Mouse (Mus musculus): ENCODE results near the gene Retsat. TPM values are rescaled to one million over a fixed set of nuclear protein-coding genes. Genes with fewer than 3 reads are reported as not detected.

The Retsat gene
- polyA plus RNA-seq, 1 experiment from 2014 or later = 5.9 TPM

DNA sequence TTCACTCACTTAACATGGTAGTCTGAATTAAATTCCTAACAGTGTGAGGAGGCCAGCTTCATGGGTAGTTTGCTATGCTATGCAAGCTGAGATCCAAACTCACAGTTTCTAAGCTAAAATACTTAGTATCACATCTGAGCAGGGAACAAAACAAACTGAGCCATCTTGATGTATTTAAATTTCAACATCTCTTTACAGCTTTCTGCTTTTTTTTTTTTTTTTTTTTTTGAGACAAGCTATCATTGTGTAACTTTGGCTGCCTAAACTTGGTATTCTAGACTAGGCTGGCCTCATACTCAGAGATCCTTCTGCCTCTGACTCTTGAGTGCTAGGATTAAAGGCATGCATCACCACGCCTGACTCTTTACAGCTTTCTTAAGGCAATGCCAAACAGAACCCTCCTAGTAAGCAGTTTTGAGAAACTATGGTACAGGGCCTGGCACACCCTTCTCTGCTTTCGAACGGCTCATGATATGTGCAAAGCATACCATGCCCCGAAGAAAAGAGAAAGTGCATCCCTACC is 10.4 kb downstream of the Retsat start:
- H3K36me3 ChIP-seq (ENCODE audit: control insufficient read depth, insufficient read depth, low read length) = peaks cover 24% of the 10 kb centered on the region
- no peak for ATAC-seq
- WGBS = 93% methylated on average over 4 of the region's 4 CpGs
- H3K27me3 ChIP-seq (ENCODE audit: control insufficient read depth, insufficient read depth, low read depth, low read length) = no peaks in the 10 kb centered on the region
- no peak overlapping the region for H3K27ac ChIP-seq (ENCODE audit: low read length)
- H3K4me2 ChIP-seq (ENCODE audit: low read length) = no peak overlapping the region
- H3K9ac ChIP-seq (ENCODE audit: low read depth, low read length) = no peak overlapping the region
- peaks cover under 1% of the 10 kb centered on the region; the same call in 1 of the 2 replicates for H3K4me1 ChIP-seq (ENCODE audit: control insufficient read depth, insufficient read depth, low read length)
- no peaks in the 10 kb centered on the region for H3K9me3 ChIP-seq (replicated peaks; ENCODE audit: control insufficient read depth, low read length, poor library complexity, severe bottlenecking)
- H3K4me3 ChIP-seq (ENCODE audit: low read depth, low read length) = no peak overlapping the region

- no peaks in the 10 kb centered on the region for H3K9me3 ChIP-seq (replicated peaks; ENCODE audit: control insufficient read depth, low read length, poor library complexity, severe bottlenecking)
Observed at GRCm38 (mm10) chr6:72610261-72610660, 12.0 kb downstream of the Retsat start.

DNA sequence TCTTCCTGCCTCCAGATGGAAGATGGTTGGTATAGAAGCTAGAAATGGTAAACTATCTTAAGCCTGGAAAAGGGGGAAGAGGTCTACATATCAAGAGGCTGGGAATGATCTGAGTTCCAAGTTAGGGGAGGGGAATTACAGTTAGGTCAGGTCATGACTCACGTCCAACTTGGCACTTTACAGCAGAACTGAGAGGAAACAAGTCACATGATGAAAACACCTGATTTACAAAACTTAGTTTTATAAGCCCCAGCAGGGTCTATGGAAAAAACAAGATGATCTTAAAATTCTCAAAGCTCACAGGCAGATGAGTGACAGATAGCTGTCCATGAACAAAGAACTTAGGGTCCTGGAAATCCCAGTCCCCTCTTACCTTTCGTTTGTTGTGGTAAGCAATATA is 16.9 kb downstream of the Retsat start:
- ATAC-seq = no peak
- Histone ChIP-seq H3K4me3 (ENCODE audit: low read depth, low read length) (peak overlapping the region; percentile 82), H3K9ac (ENCODE audit: low read depth, low read length) (0 out of 2 replicates have a peak overlapping the region, but pooled peaks have one; percentile 25), H3K9me3 (replicated peaks; ENCODE audit: control insufficient read depth, low read length, poor library complexity, severe bottlenecking) (no peaks in the 10 kb centered on the region), H3K4me1 (ENCODE audit: control insufficient read depth, insufficient read depth, low read length) (peaks cover 28% of the 10 kb centered on the region), H3K36me3 (ENCODE audit: control insufficient read depth, insufficient read depth, low read length) (peaks cover 12% of the 10 kb centered on the region), H3K4me2 (ENCODE audit: low read length) (peak overlapping the region; percentile 88), H3K27me3 (ENCODE audit: control insufficient read depth, insufficient read depth, low read depth, low read length) (no peaks in the 10 kb centered on the region), H3K27ac (ENCODE audit: low read length) (no peak overlapping the region)
- 72% methylated on average over 2 of the region's 2 CpGs for WGBS

More at GRCm38 (mm10) chr6:72610261-72610660, 12.0 kb downstream of the Retsat start:
- Histone ChIP-seq H3K36me3 (ENCODE audit: control insufficient read depth, insufficient read depth, low read length) (peaks cover 22% of the 10 kb centered on the region), H3K27ac (ENCODE audit: low read length) (no peak overlapping the region), H3K4me3 (ENCODE audit: low read depth, low read length) (no peak overlapping the region), H3K9ac (ENCODE audit: low read depth, low read length) (no peak overlapping the region), H3K4me2 (ENCODE audit: low read length) (no peak overlapping the region), H3K4me1 (ENCODE audit: control insufficient read depth, insufficient read depth, low read length) (peaks cover 16% of the 10 kb centered on the region), H3K27me3 (ENCODE audit: control insufficient read depth, insufficient read depth, low read depth, low read length) (no peaks in the 10 kb centered on the region)
- no peak for ATAC-seq
- 84% methylated on average over 4 of the region's 4 CpGs for WGBS

DNA sequence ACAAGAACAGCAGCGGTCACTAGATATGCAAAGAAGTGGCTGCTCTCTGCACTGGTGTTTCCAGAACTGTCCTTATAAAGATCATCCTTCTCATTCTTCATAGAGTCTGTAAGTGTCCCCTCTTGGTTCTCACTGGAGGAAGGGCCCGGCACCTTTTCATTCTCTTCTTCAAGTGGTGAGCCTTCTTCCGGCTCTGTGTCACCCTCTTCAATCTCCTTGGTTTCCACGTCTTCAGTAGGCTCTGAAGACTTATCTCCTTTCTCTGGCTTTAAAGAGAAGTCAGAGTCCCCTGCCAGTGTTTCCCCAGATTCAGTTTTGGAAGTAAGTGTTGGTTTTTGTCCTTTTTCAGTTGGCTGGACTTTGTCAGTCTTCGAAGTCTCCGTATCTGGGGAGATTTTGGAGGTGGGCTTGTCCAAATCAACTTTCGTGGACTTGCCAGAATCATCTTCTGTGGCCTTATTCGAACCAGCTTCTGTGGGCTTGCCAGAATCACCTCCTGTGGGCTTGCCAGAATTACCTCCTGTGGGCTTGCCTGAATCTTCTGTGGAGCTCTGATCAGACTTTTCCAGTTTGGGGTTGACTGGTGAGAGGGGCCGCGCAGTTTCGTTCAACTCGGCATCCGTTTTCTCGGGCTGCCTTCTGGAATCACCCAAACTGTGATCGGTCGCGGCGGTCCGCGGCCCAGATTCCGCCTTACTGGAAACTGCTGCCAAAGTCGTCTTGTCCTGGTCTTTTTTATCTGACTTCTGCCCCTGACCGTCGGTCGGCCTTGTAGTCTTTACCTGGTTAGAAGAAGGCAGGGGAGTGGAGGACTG is 17.5 kb downstream of the Retsat start:
- Histone ChIP-seq H3K36me3 (ENCODE audit: control insufficient read depth, insufficient read depth, low read length) (peaks cover 12% of the 10 kb centered on the region), H3K9me3 (replicated peaks; ENCODE audit: control insufficient read depth, low read length, poor library complexity, severe bottlenecking) (no peaks in the 10 kb centered on the region), H3K4me1 (ENCODE audit: control insufficient read depth, insufficient read depth, low read length) (peaks cover 28% of the 10 kb centered on the region), H3K4me2 (ENCODE audit: low read length) (peak overlapping the region; percentile 88), H3K4me3 (ENCODE audit: low read depth, low read length) (peak overlapping the region; percentile 82), H3K27me3 (ENCODE audit: control insufficient read depth, insufficient read depth, low read depth, low read length) (no peaks in the 10 kb centered on the region), H3K9ac (ENCODE audit: low read depth, low read length) (peak overlapping the region; percentile 77), H3K27ac (ENCODE audit: low read length) (no peak overlapping the region)
- ATAC-seq = peak; percentile 22
- 32% methylated on average over 25 of the region's 25 CpGs for WGBS

- Histone ChIP-seq H3K9ac (ENCODE audit: low read depth, low read length) (peak within 1 kb of the TSS; percentile 80), H3K9me3 (replicated peaks; ENCODE audit: control insufficient read depth, low read length, poor library complexity, severe bottlenecking) (no peaks in the 10 kb centered on the region), H3K4me1 (ENCODE audit: control insufficient read depth, insufficient read depth, low read length) (peaks cover 28% of the 10 kb centered on the region), H3K27ac (ENCODE audit: low read length) (peak within 1 kb of the TSS; percentile 91), H3K27me3 (ENCODE audit: control insufficient read depth, insufficient read depth, low read depth, low read length) (no peaks in the 10 kb centered on the region), H3K36me3 (ENCODE audit: control insufficient read depth, insufficient read depth, low read length) (peaks cover 5% of the 10 kb centered on the region; the same call in 1 of the 2 replicates), H3K4me2 (ENCODE audit: low read length) (peak within 1 kb of the TSS; percentile 88), H3K4me3 (ENCODE audit: low read depth, low read length) (peak within 1 kb of the TSS; percentile 82)
- peak; percentile 98 for ATAC-seq
- under 1% methylated on average over 41 of the region's 41 CpGs for WGBS
Observed at GRCm38 (mm10) chr6:72616643-72617288, 18.5 kb downstream of the Retsat start, which contains the start of gene Tgoln1. Tgoln1 (minus strand) TSS chr6:72617000.

DNA sequence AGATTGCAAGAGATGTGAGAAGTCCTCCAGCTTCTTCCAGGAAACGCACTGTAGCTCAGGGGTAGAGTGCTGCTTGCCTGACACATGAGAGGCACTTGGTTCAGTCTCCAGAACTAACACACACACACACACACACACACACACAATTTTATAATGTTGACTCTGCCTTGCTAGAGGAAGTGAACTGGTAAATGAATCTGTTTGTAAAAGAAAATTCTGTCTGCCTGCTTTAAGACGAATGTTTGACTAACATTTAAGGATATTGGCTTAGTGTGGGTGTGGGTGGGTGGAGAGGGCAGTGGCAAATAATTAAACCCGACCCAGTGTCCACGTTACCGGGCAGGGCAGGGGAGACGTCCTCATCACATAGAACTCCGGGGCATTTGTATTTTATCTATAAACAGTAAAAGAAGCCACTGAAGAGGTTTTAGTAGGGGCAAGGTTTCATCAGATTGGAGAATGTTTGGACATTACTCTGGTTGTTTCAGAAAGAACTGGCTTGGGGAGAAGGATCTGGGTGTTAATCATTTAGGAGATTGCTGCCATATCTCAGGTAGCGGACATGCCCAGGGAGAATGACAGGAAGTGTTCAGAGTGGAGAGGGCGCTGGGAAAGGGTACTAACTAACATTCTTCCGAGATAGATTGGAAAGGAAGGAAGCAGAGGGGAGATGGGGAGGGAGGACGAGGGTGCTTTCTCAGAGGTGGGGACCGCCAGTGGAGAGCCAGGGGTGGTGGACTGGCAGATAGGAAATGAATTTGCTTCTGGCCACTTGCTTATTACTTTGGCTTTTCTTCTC is 21.7 kb downstream of the Retsat start:
- peaks cover 16% of the 10 kb centered on the region for H3K4me1 ChIP-seq (ENCODE audit: control insufficient read depth, insufficient read depth, low read length)
- H3K9me3 ChIP-seq (replicated peaks; ENCODE audit: control insufficient read depth, low read length, poor library complexity, severe bottlenecking) = no peaks in the 10 kb centered on the region
- H3K36me3 ChIP-seq (ENCODE audit: control insufficient read depth, insufficient read depth, low read length) = no peaks in the 10 kb centered on the region
- 64% methylated on average over 12 of the region's 12 CpGs for WGBS
- no peak overlapping the region for H3K9ac ChIP-seq (ENCODE audit: low read depth, low read length)
- no peaks in the 10 kb centered on the region for H3K27me3 ChIP-seq (ENCODE audit: control insufficient read depth, insufficient read depth, low read depth, low read length)
- no peak overlapping the region for H3K4me2 ChIP-seq (ENCODE audit: low read length)
- no peak overlapping the region for H3K27ac ChIP-seq (ENCODE audit: low read length)
- no peak for ATAC-seq
- H3K4me3 ChIP-seq (ENCODE audit: low read depth, low read length) = no peak overlapping the region

DNA sequence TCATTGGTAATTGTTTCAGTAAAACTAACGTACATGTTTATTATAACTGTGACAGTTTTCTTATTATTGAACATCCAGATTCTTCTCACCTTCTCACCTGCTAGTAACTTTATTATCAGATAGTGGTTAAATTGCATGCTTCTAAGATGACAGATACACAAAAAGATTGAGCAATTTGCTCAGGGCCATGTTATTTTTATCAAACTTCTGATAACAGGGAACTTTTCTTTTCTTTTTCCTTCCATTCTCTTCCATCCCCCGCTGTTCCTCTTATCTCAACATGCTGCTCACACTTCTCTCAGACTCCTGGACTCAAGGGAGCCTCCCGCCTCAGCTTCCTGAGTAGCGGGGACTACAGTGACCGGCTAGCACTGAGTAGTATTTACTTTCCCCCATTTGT is 22.6 kb downstream of the Retsat start:
- no peak for ATAC-seq
- Histone ChIP-seq H3K4me2 (ENCODE audit: low read length) (no peak overlapping the region), H3K27me3 (ENCODE audit: control insufficient read depth, insufficient read depth, low read depth, low read length) (no peaks in the 10 kb centered on the region), H3K27ac (ENCODE audit: low read length) (no peak overlapping the region), H3K36me3 (ENCODE audit: control insufficient read depth, insufficient read depth, low read length) (no peaks in the 10 kb centered on the region), H3K4me3 (ENCODE audit: low read depth, low read length) (no peak overlapping the region), H3K9ac (ENCODE audit: low read depth, low read length) (no peak overlapping the region), H3K9me3 (replicated peaks; ENCODE audit: control insufficient read depth, low read length, poor library complexity, severe bottlenecking) (no peaks in the 10 kb centered on the region), H3K4me1 (ENCODE audit: control insufficient read depth, insufficient read depth, low read length) (peaks cover 6% of the 10 kb centered on the region)
- WGBS = 89% methylated on average over 5 of the region's 5 CpGs

DNA sequence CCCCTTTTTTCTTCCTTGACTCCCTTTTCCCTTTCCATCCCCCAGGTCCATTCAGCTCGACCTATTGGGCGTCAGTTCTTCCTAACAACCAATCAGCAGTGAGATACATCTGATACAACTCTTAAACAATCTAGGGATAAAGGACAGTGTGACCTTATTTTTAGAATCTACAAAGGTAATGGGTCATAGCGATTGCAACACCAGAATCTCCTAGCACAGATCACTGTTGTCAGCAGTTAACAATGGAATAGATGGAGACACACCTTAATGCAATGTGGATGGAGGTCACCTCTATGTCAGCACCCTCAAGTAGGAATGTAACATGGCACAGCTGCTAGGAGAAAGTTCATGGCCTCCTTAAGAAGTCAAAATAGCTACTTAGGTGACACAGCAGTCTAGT is 24.6 kb downstream of the Retsat start:
- no peak for ATAC-seq
- H3K4me2 ChIP-seq (ENCODE audit: low read length) = no peak overlapping the region
- no peaks in the 10 kb centered on the region for H3K9me3 ChIP-seq (replicated peaks; ENCODE audit: control insufficient read depth, low read length, poor library complexity, severe bottlenecking)
- H3K4me3 ChIP-seq (ENCODE audit: low read depth, low read length) = no peak overlapping the region
- no peaks in the 10 kb centered on the region for H3K36me3 ChIP-seq (ENCODE audit: control insufficient read depth, insufficient read depth, low read length)
- whole genome bisulfite sequencing = 39% methylated on average over 3 of the region's 3 CpGs
- no peak overlapping the region for H3K27ac ChIP-seq (ENCODE audit: low read length)
- no peaks in the 10 kb centered on the region for H3K27me3 ChIP-seq (ENCODE audit: control insufficient read depth, insufficient read depth, low read depth, low read length)
- no peaks in the 10 kb centered on the region for H3K4me1 ChIP-seq (ENCODE audit: control insufficient read depth, insufficient read depth, low read length)
- H3K9ac ChIP-seq (ENCODE audit: low read depth, low read length) = no peak overlapping the region
